9 mouse cellular contexts compared by ENCODE assay signal in the genomic region with DNA sequence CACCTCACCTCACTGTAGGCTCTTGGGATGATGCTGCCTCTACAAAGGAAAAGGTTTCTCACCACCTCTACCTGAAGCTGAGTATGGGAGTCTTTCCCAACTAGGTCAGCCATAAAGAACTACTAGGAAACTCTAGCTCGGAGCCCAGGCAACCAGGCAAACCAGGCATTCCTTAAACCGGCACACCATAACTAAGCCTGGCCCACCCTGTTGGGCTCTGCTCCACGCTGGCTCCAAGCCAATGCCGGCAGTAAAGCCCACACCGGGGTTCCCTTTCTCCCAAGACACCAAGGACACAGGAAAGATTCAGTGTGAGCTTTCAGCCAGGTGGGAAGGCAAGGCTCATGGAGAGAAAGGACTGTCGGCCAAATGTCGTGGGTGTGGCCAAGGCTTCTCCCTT. TPM values are rescaled to one million over a fixed set of nuclear protein-coding genes. Genes with fewer than 3 reads are reported as not detected.
DNase-seq lines count a peak whose midpoint lies in the region; ATAC-seq and TF ChIP-seq lines count a peak whose summit lies in the region.
"Had no signal": no experiment of that assay in that cellular context is flagged by ENCODE, and none has a peak within 500 bp of the region (broad histone marks: within the 10 kb centered on the region; RNA-seq: fewer than 3 reads in every experiment).

No protein-coding gene starts in this region.

- H3K9me3 ChIP-seq in heart, embryonic 14.5 days (ENCODE audit: control insufficient read depth, low read length) = 0 out of 2 replicates have a peak, but pooled peaks cover 6% of the 10 kb centered on the region
- no peaks in the 10 kb centered on the region for H3K9me3 ChIP-seq in embryonic facial prominence, embryonic 10.5 days
- H3K9me3 ChIP-seq: G1E had no signal

- 5% methylated on average over 7 of the region's 7 CpGs for WGBS in heart, embryonic 14.5 days
- 45% methylated on average over 7 of the region's 7 CpGs for WGBS in embryonic facial prominence, embryonic 10.5 days
- 84% methylated on average over 7 of the region's 7 CpGs for WGBS in thymus, adult 2 months

- no peak; the same call in 1 of the 2 replicates for ATAC-seq in heart, embryonic 14.5 days (ENCODE audit: insufficient number of reproducible peaks, insufficient read depth, low FRiP score, low read depth)
- no peak for ATAC-seq in megakaryocyte, adult 5-6 weeks (ENCODE audit: poor library complexity, severe bottlenecking)

- no peaks in the 10 kb centered on the region for H3K36me3 ChIP-seq in heart, embryonic 14.5 days (ENCODE audit: control insufficient read depth, insufficient read depth, low read length)
- H3K36me3 ChIP-seq in embryonic facial prominence, embryonic 10.5 days (replicated peaks) = no peaks in the 10 kb centered on the region
- no peaks in the 10 kb centered on the region for H3K36me3 ChIP-seq in thymus, adult 2 months (ENCODE audit: control insufficient read depth, insufficient read depth, low read length)
- H3K36me3 ChIP-seq: G1E had no signal

- TF ChIP-seq CTCF in thymus, adult 2 months (IDR thresholded peaks at IDR 0.05; ENCODE audit: borderline replicate concordance, control insufficient read depth, extremely low read depth, insufficient read depth, low read length, poor library complexity) = no peak

- H3K9ac ChIP-seq in heart, embryonic 14.5 days (ENCODE audit: low read length) = peak overlapping the region; percentile 5; the same call in 1 of the 2 replicates

- DNase-seq in heart, postnatal 36 days = no peak
- DNase-seq in ES-CJ7 (ENCODE audit: low read depth, low spot score) = peak; percentile 87
- DNase-seq in embryonic facial prominence, embryonic 10.5 days (ENCODE audit: low spot score) = peak; percentile 39
- peak; percentile 29 to 58 for DNase-seq in kidney, postnatal 25 days
- DNase-seq in thymus, adult 2 months = no peak
- DNase-seq in adrenal gland, postnatal 4 days (ENCODE audit: low spot score in 2 of 2) = no peak

- H3K4me1 ChIP-seq in heart, embryonic 14.5 days (ENCODE audit: control insufficient read depth in 2 of 2, insufficient read depth in 2 of 2, low read length in 2 of 2) = peaks cover 16 to 19% of the 10 kb centered on the region in 2 experiments
- peaks cover 23% of the 10 kb centered on the region for H3K4me1 ChIP-seq in embryonic facial prominence, embryonic 10.5 days
- H3K4me1 ChIP-seq in thymus, adult 2 months (replicated peaks; ENCODE audit: control insufficient read depth, insufficient read depth, low read length) = peaks cover 53% of the 10 kb centered on the region

- no peak overlapping the region for H3K4me3 ChIP-seq in heart, embryonic 14.5 days (ENCODE audit: control insufficient read depth in 1 of 2, insufficient read depth in 1 of 2, low read depth in 1 of 2, low read length in 2 of 2)
- H3K4me3 ChIP-seq in embryonic facial prominence, embryonic 10.5 days = no peak overlapping the region
- no peak overlapping the region for H3K4me3 ChIP-seq in thymus, adult 2 months (ENCODE audit: control insufficient read depth, insufficient read depth, low read length)

- no peaks in the 10 kb centered on the region for H3K27me3 ChIP-seq in heart, embryonic 14.5 days (ENCODE audit: control insufficient read depth, insufficient read depth, low read length)
- no peaks in the 10 kb centered on the region for H3K27me3 ChIP-seq in embryonic facial prominence, embryonic 10.5 days (replicated peaks; ENCODE audit: low read depth, poor library complexity, severe bottlenecking)
- H3K27me3 ChIP-seq in thymus, adult 2 months (ENCODE audit: control insufficient read depth, insufficient read depth, low read length) = no peaks in the 10 kb centered on the region

- no peak overlapping the region for H3K27ac ChIP-seq in heart, embryonic 14.5 days (replicated peaks in 1 of 2; ENCODE audit: control insufficient read depth in 1 of 2, insufficient read depth in 1 of 2, low read depth in 2 of 2, low read length in 2 of 2)
- no peak overlapping the region for H3K27ac ChIP-seq in embryonic facial prominence, embryonic 10.5 days (replicated peaks)
- no peak overlapping the region for H3K27ac ChIP-seq in thymus, adult 2 months (ENCODE audit: control insufficient read depth, insufficient read depth, low read length)

- intact Hi-C loops in heart, postnatal 36 days (cut with DNase I) = loop anchor here (10.0 kb wide), 1 partner anchor 576 kb away; no protein-coding TSS in a partner anchor

- no peak for TF ChIP-seq POLR2A in thymus, adult 2 months (IDR thresholded peaks at IDR 0.05; ENCODE audit: control insufficient read depth, extremely low read depth, insufficient read depth, low read length, poor library complexity)

- H3K4me2 ChIP-seq in heart, embryonic 14.5 days (ENCODE audit: low read length) = peak overlapping the region; percentile 41

RNA-seq across cellular contexts. Expression of gene She, which starts 37.2 kb away (rescaled TPM):
- polyA plus RNA-seq in heart, embryonic 14.5 days (2014; fragmentation: Nextera tagmentation; extraction: Ambion mirVana) = 8.9 and 9.0 TPM in 2 replicates
- 10 to 100 TPM; 13.2 to 15.0 TPM for total RNA-seq in heart, postnatal 36 days (2021)
- 2.5 and 2.7 TPM in 2 replicates for polyA plus RNA-seq in embryonic facial prominence, embryonic 10.5 days (2016; fragmentation: Nextera tagmentation; extraction: Ambion mirVana)
- 0.43 and 0.69 TPM in 2 replicates for polyA plus RNA-seq in thymus, adult 2 months (2012; rRNA removed)
- total RNA-seq in megakaryocyte, adult 5-6 weeks (2015) = not detected in 2 replicates
- total RNA-seq in megakaryocyte, adult 5-6 weeks (2017) = not detected in 2 replicates
- total RNA-seq in adrenal gland, postnatal 4 days (2021) = 10 to 100 TPM; 16.2 to 16.9 TPM
- total RNA-seq: G1E had no signal
- polyA plus RNA-seq: G1E had no signal

RNA-seq across cellular contexts. Expression of gene Il6ra, which starts 44.6 kb away (rescaled TPM):
- polyA plus RNA-seq in heart, embryonic 14.5 days (2014; fragmentation: Nextera tagmentation; extraction: Ambion mirVana) = 0.32 and 0.58 TPM in 2 replicates
- total RNA-seq in heart, postnatal 36 days (2021) = 1 to 10 TPM; 4.3 to 7.5 TPM
- polyA plus RNA-seq in embryonic facial prominence, embryonic 10.5 days (2016; fragmentation: Nextera tagmentation; extraction: Ambion mirVana) = 0.41 and 0.61 TPM in 2 replicates
- polyA plus RNA-seq in thymus, adult 2 months (2012; rRNA removed) = 10.4 and 11.1 TPM in 2 replicates
- total RNA-seq in megakaryocyte, adult 5-6 weeks (2015) = 147 and 166 TPM in 2 replicates
- total RNA-seq in megakaryocyte, adult 5-6 weeks (2017) = 63.8 and 71.2 TPM in 2 replicates
- 1 to 10 TPM; 3.7 to 6.4 TPM for total RNA-seq in adrenal gland, postnatal 4 days (2021)
- polyA plus RNA-seq: G1E had no signal

Comparison
In these comparisons a context has a peak if more than half of its experiments do, and no peak if none do; other contexts are left out.
1. DNase-seq: peak in ES-CJ7 (single experiment), embryonic facial prominence, embryonic 10.5 days (single experiment) and kidney, postnatal 25 days (2 of 2); none in heart, postnatal 36 days (0 of 2), thymus, adult 2 months (single experiment) and adrenal gland, postnatal 4 days (0 of 2).
2. RNA of gene She, which starts 37.2 kb away (total RNA-seq): 16.2 to 16.9 TPM in adrenal gland, postnatal 4 days and 13.2 to 15.0 TPM in heart, postnatal 36 days; not detected in megakaryocyte, adult 5-6 weeks; every median in the first group is over 10 times any median in the second.
3. RNA of gene Il6ra, which starts 44.6 kb away (total RNA-seq): 63.8 to 166 TPM in megakaryocyte, adult 5-6 weeks; 4.3 to 7.5 TPM in heart, postnatal 36 days and 3.7 to 6.4 TPM in adrenal gland, postnatal 4 days; every median in the first group is over 4 times any median in the second.